ENCODE assay signal across 10 mouse cellular contexts in the genomic region with DNA sequence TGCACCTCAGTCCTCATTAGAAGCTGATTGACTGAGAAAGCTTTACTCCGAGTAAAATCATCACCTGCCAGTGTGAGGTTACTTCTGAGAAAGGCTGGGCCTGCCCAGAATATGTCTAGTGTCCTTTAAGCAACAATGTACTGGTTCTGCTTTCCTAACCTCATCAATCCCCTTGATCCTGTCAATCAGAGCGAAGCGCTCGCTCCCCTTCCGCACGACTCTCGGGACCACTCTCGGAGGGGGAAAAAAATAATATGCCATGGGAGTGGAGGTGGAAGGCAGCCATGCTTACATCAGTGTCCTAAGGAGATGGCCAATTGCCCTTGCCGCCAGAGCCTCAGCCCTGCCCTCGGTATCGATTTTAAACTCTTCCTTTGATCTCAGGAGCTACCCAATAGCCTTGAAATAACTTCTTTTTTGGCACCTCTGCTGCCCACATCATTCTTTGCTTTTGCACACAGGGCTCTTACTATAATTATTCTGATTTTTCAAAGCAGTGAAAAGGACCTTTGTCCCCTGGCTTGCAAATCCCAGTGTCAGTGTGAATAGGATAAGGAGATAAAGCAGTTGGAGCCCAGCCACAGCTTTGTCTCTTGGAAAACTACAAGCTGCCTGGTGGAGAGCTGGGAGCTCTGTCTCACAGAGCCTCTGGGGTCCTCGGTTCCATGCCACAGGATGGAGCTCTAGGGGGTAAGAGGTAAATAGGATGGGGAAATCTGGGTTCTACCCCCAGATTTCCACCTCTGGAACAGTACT.
DNase-seq lines count a peak whose midpoint lies in the region; ATAC-seq and TF ChIP-seq lines count a peak whose summit lies in the region.
"Had no signal": no experiment of that assay in that cellular context is flagged by ENCODE, and none has a peak within 500 bp of the region (broad histone marks: within the 10 kb centered on the region; RNA-seq: fewer than 3 reads in every experiment).

No protein-coding gene starts in this region.

- H3K4me3 ChIP-seq in heart, postnatal 0 days (ENCODE audit: low read depth, low read length), result no peak overlapping the region
- H3K4me3 ChIP-seq in hindbrain, embryonic 14.5 days (replicated peaks; ENCODE audit: low read length), result no peak overlapping the region
- H3K4me3 ChIP-seq in neural tube, embryonic 14.5 days (ENCODE audit: low read depth, low read length), result no peak overlapping the region

- no peak for ATAC-seq in heart, postnatal 0 days (ENCODE audit: insufficient read depth, low read depth)
- no peak for ATAC-seq in hindbrain, embryonic 14.5 days (ENCODE audit: low FRiP score)
- no peak for ATAC-seq in neural tube, embryonic 14.5 days (ENCODE audit: low read depth)

- no peak overlapping the region for H3K27ac ChIP-seq in heart, postnatal 0 days (ENCODE audit: low read depth)
- H3K27ac ChIP-seq in hindbrain, embryonic 14.5 days, result no peak overlapping the region; the same call in 1 of the 2 replicates
- no peak overlapping the region for H3K27ac ChIP-seq in neural tube, embryonic 14.5 days (ENCODE audit: low read depth, low read length)

- H3K9me3 ChIP-seq in heart, postnatal 0 days (replicated peaks; ENCODE audit: control insufficient read depth, low read length), result no peaks in the 10 kb centered on the region
- no peaks in the 10 kb centered on the region for H3K9me3 ChIP-seq in hindbrain, embryonic 14.5 days (ENCODE audit: control insufficient read depth, low read length)
- no peaks in the 10 kb centered on the region for H3K9me3 ChIP-seq in neural tube, embryonic 14.5 days (ENCODE audit: control insufficient read depth, low read length)

- H3K27me3 ChIP-seq in heart, postnatal 0 days (ENCODE audit: control insufficient read depth, insufficient read depth, low read length), result no peaks in the 10 kb centered on the region
- no peaks in the 10 kb centered on the region for H3K27me3 ChIP-seq in hindbrain, embryonic 14.5 days (ENCODE audit: control insufficient read depth, insufficient read depth, low read length)
- H3K27me3 ChIP-seq in neural tube, embryonic 14.5 days (ENCODE audit: control insufficient read depth, insufficient read depth, low read length), result no peaks in the 10 kb centered on the region

- H3K4me2 ChIP-seq in heart, postnatal 0 days (ENCODE audit: low read depth, low read length), result 0 out of 2 replicates have a peak overlapping the region, but pooled peaks have one; percentile 4
- peak overlapping the region; percentile 40 for H3K4me2 ChIP-seq in hindbrain, embryonic 14.5 days (replicated peaks)
- H3K4me2 ChIP-seq in neural tube, embryonic 14.5 days (ENCODE audit: low read depth, low read length), result peak overlapping the region; percentile 11; the same call in 1 of the 2 replicates

- TF ChIP-seq CTCF in heart, postnatal 0 days (IDR thresholded peaks at IDR 0.05; ENCODE audit: low read depth), result no peak

- no peak for TF ChIP-seq EP300 in heart, postnatal 0 days (IDR thresholded peaks at IDR 0.05; ENCODE audit: low read depth)

- H3K36me3 ChIP-seq in heart, postnatal 0 days (replicated peaks; ENCODE audit: control insufficient read depth, insufficient read depth, low read length), result no peaks in the 10 kb centered on the region
- H3K36me3 ChIP-seq in hindbrain, embryonic 14.5 days (replicated peaks; ENCODE audit: control insufficient read depth, insufficient read depth), result no peaks in the 10 kb centered on the region
- no peaks in the 10 kb centered on the region for H3K36me3 ChIP-seq in neural tube, embryonic 14.5 days (ENCODE audit: control insufficient read depth, insufficient read depth, low read length)

- no peaks in the 10 kb centered on the region; the same call in 1 of the 2 replicates for H3K4me1 ChIP-seq in heart, postnatal 0 days (ENCODE audit: control insufficient read depth, insufficient read depth)
- H3K4me1 ChIP-seq in hindbrain, embryonic 14.5 days (replicated peaks; ENCODE audit: control insufficient read depth, insufficient read depth, low read length), result peaks cover 12% of the 10 kb centered on the region
- H3K4me1 ChIP-seq in neural tube, embryonic 14.5 days (ENCODE audit: control insufficient read depth, insufficient read depth, low read length), result no peaks in the 10 kb centered on the region

- DNase-seq in heart, postnatal 0 days (ENCODE audit: low spot score), result no peak
- no peak for DNase-seq in heart, adult 8-10 months (ENCODE audit: low spot score)
- DNase-seq in embryo, embryonic 11 days, result peak; percentile 26
- DNase-seq in hindbrain, embryonic 14.5 days (ENCODE audit: low spot score), result no peak
- DNase-seq in c-Kit-positive CD71-positive TER-119-positive erythroid progenitor cells, embryonic 14.5 days (ENCODE audit: low spot score), result no peak
- no peak for DNase-seq in layer of hippocampus, postnatal 25 days (ENCODE audit: extremely low spot score in 1 of 2, low spot score in 1 of 2)
- no peak for DNase-seq in ovary, postnatal 14 days (ENCODE audit: low spot score)
- DNase-seq: gastrocnemius, postnatal 14 days; thymus, adult 2 months had no signal

- no peak overlapping the region for H3K9ac ChIP-seq in heart, postnatal 0 days (replicated peaks; ENCODE audit: low read depth, low read length)
- no peak overlapping the region for H3K9ac ChIP-seq in hindbrain, embryonic 14.5 days
- H3K9ac ChIP-seq in neural tube, embryonic 14.5 days (replicated peaks; ENCODE audit: low read depth, low read length), result no peak overlapping the region

- 38% methylated on average over 12 of the region's 12 CpGs for WGBS in heart, postnatal 0 days
- 11% methylated on average over 12 of the region's 12 CpGs for WGBS in hindbrain, embryonic 14.5 days
- 13% methylated on average over 12 of the region's 12 CpGs for WGBS in neural tube, embryonic 14.5 days
